Mouse (Mus musculus) embryonic stem cell, embryonic (primary cell): ENCODE measurements at regions not wholly inside any gene's neighbourhood (a gene's known extent, or its start where the extent isn't known, plus 50 kb on each side); places are given as distances from the start of the nearest gene placed in this dataset.
"Not testable (repeated sequence)": the region's sequence is repeated elsewhere in the genome, so short reads cannot be mapped to it uniquely, and the experiment has no call there.

ENCODE experiments used
- CTCF ChIA-PET, 4 experiments: fragments of 300-600 bp in 2 of 4; fragments of 350-600 bp in 2 of 4; sonication (Branson Sonifier 250); formaldehyde crosslinking; loops; one replicate each; lab custom pipeline; 2022; ENCODE audit warnings: inconsistent platforms in 2 of 4; lab: Charles Lee
- POLR2A ChIA-PET, 4 experiments: fragments of 300-600 bp in 2 of 4; fragments of 350-600 bp in 2 of 4; sonication (Branson Sonifier 250); formaldehyde crosslinking; loops; one replicate each; lab custom pipeline; 2022; ENCODE audit warnings: antibody characterized with exemption in 4 of 4, inconsistent platforms in 1 of 4; lab: Charles Lee

DNA sequence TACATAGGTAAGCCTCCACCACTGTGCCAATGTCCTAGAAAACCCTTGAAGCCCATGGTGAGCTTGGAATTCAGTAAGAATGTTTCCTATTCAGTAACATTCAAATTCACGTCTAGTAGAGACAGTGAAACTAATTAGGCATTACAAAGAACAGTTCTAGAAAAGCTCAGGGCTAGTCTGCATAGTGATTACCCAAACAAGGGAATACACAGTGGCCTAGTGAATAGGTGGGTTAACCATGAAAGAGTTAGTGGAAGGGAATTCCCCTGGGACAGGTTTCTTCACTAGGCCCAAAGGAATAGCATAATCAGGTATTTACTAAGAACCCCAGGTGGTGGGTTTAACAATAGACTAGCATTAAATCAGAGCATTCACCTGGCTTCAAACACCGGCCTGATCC, 436.7 kb upstream of the Kif18a start:
- POLR2A ChIA-PET, CTCF ChIA-PET: not testable (repeated sequence)

GRCm38 (mm10) chr2:108848051-108848450, 432.5 kb upstream of the Kif18a start:
- ChIA-PET CTCF (no interaction called here), POLR2A (no interaction called here)

GRCm38 (mm10) chr2:108854399-108854798, 426.1 kb upstream of the Kif18a start:
- POLR2A ChIA-PET = interaction anchor here in 1 of 4 experiments (1.1 kb wide), 1 partner anchor 21 kb away, joined by 3 read pairs; no protein-coding TSS in a partner anchor
- CTCF ChIA-PET = no interaction called here

DNA sequence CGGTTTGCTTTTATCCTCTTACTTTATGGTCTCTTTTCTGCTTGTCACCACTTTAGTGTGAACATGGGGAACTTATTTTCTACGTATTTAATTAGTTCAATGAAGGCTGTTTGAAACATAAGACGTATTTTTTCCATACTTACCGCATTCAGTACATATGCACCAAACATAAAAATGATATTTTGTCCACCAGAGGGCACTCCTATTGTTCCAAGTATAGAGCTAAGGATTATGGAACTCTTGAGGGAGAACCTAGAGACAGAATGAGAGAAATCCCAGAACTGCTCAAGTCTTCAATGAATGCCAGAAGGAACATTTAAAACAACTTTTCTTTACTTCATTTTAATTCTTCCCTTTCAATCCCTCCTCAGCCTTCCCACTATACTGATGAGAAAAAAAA, 403.4 kb upstream of the Kif18a start:
- POLR2A ChIA-PET = interaction anchor here in 1 of 4 experiments (0.6 to 1.2 kb wide), 2 partner anchors 364 to 817 kb away, joined by 3 read pairs; no protein-coding TSS in a partner anchor

DNA sequence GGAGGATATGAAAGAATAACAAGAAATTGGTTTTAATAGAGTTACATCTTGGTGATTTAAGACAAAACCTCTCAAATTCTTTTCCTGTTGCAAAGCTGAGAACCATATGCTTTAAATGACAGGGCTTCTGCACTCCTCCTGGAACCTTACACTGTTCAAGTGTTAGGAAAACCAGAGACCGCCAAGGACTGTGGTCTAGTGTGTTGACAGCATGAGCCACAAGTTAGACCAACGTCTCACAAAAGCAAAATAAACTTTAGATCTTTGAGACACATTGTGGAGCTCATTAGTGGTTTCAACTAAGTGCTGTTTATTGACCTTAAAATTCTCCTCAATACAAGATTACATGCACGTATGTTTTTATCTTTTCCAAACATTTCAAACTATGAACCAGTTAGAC, 402.9 kb upstream of the Kif18a start:
- CTCF ChIA-PET = interaction anchor here (0.5 to 1.3 kb wide), 6 partner anchors 12 to 824 kb away, joined by 3 to 5 read pairs (median 3); no protein-coding TSS in a partner anchor
- POLR2A ChIA-PET = interaction anchor here in 1 of 4 experiments (0.6 to 1.2 kb wide), 2 partner anchors 364 to 817 kb away, joined by 3 read pairs; no protein-coding TSS in a partner anchor

More for the DNA sequence above, 403.4 kb upstream of the Kif18a start:
- CTCF ChIA-PET = interaction anchor here (0.5 to 1.3 kb wide), 7 partner anchors 13 to 972 kb away, joined by 3 to 5 read pairs (median 3); no protein-coding TSS in a partner anchor

DNA sequence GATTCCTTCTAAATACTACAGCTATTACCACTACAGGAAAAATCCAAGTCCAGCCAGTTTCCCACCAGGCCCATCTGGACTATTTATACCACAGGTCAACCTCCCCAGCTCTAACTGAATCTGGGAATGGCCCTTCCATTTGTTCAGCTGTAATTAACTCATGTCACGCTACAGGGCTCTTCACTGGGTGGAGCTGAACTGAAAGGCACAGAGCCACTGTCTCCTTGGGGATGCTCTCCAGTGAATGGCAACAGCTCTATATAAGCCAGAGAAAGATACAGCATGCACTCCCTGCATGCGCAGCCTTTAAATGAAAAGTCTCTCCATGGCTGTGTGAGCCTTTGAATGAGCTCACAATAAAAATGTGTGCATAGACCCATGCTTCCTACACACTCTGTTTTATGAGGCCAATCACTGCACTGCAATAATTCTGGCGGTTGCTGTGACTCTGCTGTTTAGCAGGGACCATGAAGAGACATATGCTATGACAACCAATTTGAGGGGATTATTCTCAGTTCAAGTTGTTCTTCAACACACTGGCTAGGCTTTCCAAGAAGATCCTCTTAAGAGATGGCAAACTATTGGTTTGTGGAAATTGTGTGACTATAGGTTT, 376.3 kb upstream of the Kif18a start:
- ChIA-PET POLR2A (no interaction called here), CTCF (no interaction called here)

GRCm38 (mm10) chr2:108913555-108913954, 367.0 kb upstream of the Kif18a start:
- CTCF ChIA-PET = no interaction called here
- POLR2A ChIA-PET = no interaction called here

DNA sequence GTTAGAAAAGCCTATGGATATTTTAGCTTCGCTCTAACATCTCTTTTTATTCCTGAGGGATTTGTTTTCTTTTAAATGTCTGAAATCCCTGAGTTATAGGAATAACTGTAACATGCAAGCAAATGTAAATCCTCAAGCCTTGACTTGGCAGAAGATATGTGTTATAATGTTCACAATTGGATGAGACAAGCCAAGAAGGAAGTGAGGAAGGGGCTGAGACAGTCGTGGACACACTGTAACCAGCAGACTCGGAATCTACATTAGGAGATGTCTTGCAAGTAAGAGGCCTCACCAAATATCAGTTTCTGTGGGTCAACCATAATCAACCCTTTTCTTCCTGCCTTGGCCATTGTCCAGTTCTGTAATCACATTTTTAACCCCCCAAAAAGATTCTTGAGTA, 366.6 kb upstream of the Kif18a start:
- CTCF ChIA-PET = no interaction called here
- POLR2A ChIA-PET = no interaction called here

DNA sequence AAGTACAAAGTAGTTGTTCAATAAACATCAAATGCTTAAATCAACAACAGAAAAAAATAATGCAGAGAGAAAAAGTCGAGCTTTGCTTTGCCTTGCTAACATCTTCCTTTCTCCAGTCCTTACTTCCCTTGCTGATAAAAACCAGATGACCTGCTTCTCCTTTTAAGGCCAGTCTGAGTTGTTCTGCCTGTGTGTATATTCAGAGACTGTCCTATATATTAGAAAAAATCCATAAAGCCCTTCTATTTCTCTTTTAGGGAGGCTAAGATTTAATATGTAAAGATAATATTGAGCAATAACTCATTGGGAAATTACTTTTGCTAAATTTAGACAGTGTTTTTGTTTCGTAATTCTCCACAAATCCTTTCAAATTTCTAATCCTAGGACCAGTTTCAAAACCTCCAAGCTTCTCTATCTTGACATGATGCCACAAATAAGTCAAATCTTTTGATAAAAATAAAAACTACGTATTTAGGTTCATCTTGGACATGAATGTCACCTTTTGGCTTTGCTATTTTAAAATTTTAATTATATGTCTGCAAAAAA, 361.0 kb upstream of the Kif18a start:
- ChIA-PET POLR2A (no interaction called here), CTCF (no interaction called here)

DNA sequence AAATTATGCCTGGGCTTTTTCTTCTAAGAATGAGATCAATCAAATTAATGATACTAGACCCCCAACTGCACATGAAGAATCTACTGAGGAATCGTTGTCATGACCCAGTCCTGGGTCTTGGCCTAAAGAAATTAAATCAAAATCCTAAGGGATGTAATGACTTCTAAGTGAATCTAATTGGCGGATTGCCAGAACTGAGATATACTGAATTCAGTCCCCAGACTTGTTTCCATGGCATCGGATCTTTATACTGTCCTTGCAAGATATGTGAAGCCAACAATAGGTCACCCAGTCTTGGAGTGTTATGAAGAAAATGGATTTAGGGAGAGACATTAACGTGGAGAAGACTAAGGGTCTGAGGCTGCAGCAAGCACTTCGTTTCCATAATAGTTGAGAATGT, 360.4 kb upstream of the Kif18a start:
- CTCF ChIA-PET = no interaction called here
- POLR2A ChIA-PET = no interaction called here

DNA sequence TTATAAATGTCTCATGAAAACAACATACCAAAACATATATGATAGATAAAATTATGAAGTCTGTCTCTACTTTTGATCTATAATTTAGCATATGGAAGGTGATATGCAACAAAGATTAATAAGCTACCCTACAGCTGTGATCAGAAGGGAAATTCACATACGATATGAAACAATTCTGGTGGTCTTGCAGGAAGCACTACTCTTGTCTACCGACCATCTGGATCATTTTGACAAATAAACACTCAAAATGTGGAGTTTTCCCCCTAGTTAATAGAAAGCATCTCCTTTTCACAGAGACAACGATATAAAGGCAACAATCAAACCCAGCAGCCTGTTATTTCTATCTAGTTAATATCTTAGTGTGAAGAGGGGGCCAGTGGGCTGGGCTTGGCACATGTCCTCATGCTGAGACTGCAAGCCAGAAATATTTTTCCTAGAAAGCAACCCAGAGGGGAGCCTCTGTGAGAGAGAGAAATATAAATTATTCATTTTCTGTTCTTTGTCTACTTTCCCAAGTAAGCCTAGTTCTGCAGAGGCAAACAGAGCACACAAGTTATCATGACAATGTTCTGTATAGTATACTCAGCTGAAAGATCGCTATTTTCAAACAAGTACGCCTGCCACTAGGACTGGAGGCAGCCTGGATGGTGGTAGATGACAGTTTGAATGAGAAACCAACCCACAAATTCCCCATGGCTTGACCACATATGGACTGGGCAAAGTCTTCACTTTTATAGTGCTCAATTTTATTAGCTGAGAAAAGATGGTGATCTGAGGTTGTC, 344.4 kb upstream of the Kif18a start:
- CTCF ChIA-PET = interaction anchor here in 1 of 4 experiments (0.6 kb wide), 1 partner anchor 208 kb away, joined by 3 read pairs; no protein-coding TSS in a partner anchor
- POLR2A ChIA-PET = no interaction called here

DNA sequence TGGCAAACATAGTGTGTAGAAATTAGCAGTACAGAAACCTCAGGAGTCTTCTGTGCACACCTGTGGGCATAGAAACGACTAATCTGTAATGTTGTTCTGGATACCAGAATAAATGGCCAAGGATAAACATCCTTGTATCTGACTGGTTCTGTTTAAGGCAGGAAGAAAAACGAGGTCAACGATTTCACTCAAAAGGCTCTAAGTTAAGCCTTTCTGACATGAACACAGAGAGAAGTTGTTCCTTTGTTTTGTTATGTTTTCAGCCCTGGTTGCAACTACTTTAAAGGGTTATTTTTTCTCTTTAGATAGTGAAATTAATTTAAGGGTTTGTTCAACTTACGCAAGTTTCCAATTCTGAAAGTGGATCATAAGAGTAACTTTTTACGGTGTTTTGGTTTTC, 299.6 kb upstream of the Kif18a start:
- POLR2A ChIA-PET = no interaction called here
- CTCF ChIA-PET = no interaction called here

DNA sequence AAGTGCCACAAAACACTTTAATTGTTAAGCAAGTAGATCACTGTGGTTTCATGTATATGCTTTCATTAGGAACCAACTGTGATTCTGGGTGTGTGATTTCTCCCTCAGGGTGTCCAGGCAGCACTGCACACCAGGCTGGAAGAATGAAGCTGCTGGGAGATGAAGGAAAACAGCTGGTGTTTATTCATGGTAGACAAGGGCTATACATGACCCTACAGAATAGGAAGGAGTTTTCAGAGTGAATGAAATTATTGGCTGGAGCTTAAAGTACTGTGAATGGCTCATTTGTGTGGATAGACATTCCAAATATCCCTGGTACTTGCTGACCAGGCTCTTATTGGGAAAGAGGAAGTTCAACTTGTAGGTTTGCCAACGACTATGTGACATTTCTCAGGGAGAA, 264.3 kb upstream of the Kif18a start:
- POLR2A ChIA-PET = no interaction called here
- CTCF ChIA-PET = no interaction called here

DNA sequence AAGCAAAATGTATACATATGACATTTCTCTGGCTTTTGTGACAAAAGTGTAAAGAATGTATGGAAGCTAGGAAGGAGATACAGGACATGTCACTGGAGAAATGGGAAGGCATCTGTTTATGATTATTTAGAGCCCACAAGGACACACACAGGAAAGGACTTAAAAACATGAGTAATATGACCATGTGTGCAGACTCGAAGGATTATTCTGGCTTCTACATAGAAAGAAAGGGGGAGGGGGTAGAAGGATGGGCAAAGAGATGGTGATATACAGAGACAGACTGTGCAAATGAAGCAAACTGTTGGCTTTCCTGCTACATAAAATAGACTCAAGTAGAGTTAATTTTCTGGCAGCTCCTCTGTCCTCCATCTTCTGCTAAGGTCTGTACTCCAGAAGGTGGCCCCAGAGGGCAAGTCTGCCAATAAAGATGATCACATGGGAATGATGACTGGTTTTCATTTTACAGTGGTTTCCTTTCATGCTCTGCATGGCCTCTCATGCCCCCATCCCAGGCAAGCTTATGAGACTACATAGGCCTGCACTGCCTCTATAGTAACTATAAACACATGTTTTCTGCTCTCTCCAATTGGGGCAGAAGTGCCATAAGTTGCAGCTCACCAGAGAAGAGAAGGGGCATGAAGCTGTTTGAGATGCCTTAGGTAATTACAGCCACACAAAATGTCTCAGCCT, 263.4 kb upstream of the Kif18a start:
- ChIA-PET POLR2A (interaction anchor here in 1 of 4 experiments (0.6 kb wide), 1 partner anchor 45 kb away, joined by 8 read pairs; no protein-coding TSS in a partner anchor), CTCF (interaction anchor here in 1 of 4 experiments (0.6 kb wide), 1 partner anchor 887 kb away, joined by 3 read pairs; no protein-coding TSS in a partner anchor)

GRCm38 (mm10) chr2:109038131-109038695, 242.3 kb upstream of the Kif18a start:
- ChIA-PET CTCF (no interaction called here), POLR2A (no interaction called here)
